Mouse (Mus musculus) midbrain, postnatal 0 days (tissue): ENCODE measurements around the gene Atxn7. TPM values are rescaled to one million over a fixed set of nuclear protein-coding genes. Genes with fewer than 3 reads are reported as not detected.

Experiments
- ATAC-seq: fragments of 200-750 bp; cut with Nextera tagmentation; 2 replicates; pipeline ENCODE4 v1.8.0; 2017; ENCODE audit warnings: moderate number of reproducible peaks, mild to moderate bottlenecking, moderate TSS enrichment, moderate library complexity; ENCODE audit not compliant: low FRiP score
- DNase-seq: peaks from one replicate; pipeline ENCODE4 v3.0.0-alpha.2; 2015; ENCODE audit warnings: low spot score
- H3K27ac ChIP-seq: fragments of 300-500 bp; sonication (generic); 2 replicates; pipeline ENCODE4 v1.5.1; 2014; ENCODE audit warnings: low read depth, mild to moderate bottlenecking, low read length, mixed read lengths
- H3K27me3 ChIP-seq: fragments of 300-500 bp; sonication (generic); 2 replicates; pipeline ENCODE4 v1.6.1; 2014; ENCODE audit warnings: low read length, control low read depth, mixed read lengths; ENCODE audit not compliant: insufficient read depth
- H3K36me3 ChIP-seq: fragments of 300-500 bp; sonication (generic); 2 replicates; pipeline ENCODE4 v1.6.1; 2014; ENCODE audit warnings: low read length, control low read depth, mixed read lengths; ENCODE audit not compliant: insufficient read depth
- H3K4me1 ChIP-seq: fragments of 300-500 bp; sonication (generic); 2 replicates; pipeline ENCODE4 v1.6.1; 2014; ENCODE audit warnings: mild to moderate bottlenecking, control low read depth, antibody characterized with exemption, low read length, mixed read lengths; ENCODE audit not compliant: insufficient read depth
- H3K4me2 ChIP-seq: fragments of 300-500 bp; sonication (generic); 2 replicates; pipeline ENCODE4 v1.6.1; 2014; ENCODE audit warnings: low read depth, mild to moderate bottlenecking, low read length, mixed read lengths; ENCODE audit not compliant: poor library complexity, severe bottlenecking
- H3K4me3 ChIP-seq: fragments of 300-500 bp; sonication (generic); 2 replicates; pipeline ENCODE4 v1.5.1; 2014; ENCODE audit warnings: low read depth, mild to moderate bottlenecking, low read length, moderate library complexity
- H3K9ac ChIP-seq: fragments of 300-500 bp; sonication (generic); replicated peaks from 2 replicates; pipeline ENCODE4 v1.6.1; 2014; ENCODE audit warnings: mild to moderate bottlenecking, low read length, moderate library complexity, mixed read lengths; ENCODE audit not compliant: poor library complexity, severe bottlenecking
- H3K9me3 ChIP-seq: fragments of 300-500 bp; sonication (generic); 2 replicates; pipeline ENCODE4 v1.6.1; 2016; ENCODE audit warnings: low read length, control low read depth
- CTCF ChIP-seq: IDR thresholded peaks from 2 replicates; pipeline ENCODE4 v1.5.1; 2016; ENCODE audit warnings: antibody characterized with exemption, mild to moderate bottlenecking
- WGBS: fragments of 180-500 bp; shearing (Covaris S2); extraction: QIAGEN DNeasy Blood & Tissue Kit; methylation state at CpG from one replicate; pipeline ENCODE4 v1.1.7; 2014; 5-methylcytosine and 5-hydroxymethylcytosine counted together
- polyA plus RNA-seq: library from polyadenylated mRNA; unstranded; fragments of >200 nt; fragmentation: Nextera tagmentation; extraction: Ambion mirVana; gene quantifications from 2 replicates; pipeline ENCODE4 v1.2.1, GENCODE M21; 2015
- total RNA-seq: library from RNA; depleted of rRNA; stranded (reverse); fragments of >200 nt; gene quantifications from 2 replicates; pipeline ENCODE4 v1.2.3, GENCODE M21; 2014

Gene Atxn7
- total and polyA plus RNA-seq, 2 experiments from 2014 or later, result 2.5 to 12.7 TPM

- 0 out of 2 replicates have a peak, but pooled peaks cover 14% of the 10 kb centered on the region for H3K4me1 ChIP-seq
- TF ChIP-seq CTCF, result no peak
- no peak overlapping the region for H3K4me3 ChIP-seq
- H3K9ac ChIP-seq, result no peak overlapping the region; the same call in 1 of the 2 replicates
- no peak for ATAC-seq
- H3K27me3 ChIP-seq, result no peaks in the 10 kb centered on the region
- peak overlapping the region; percentile 68 for H3K27ac ChIP-seq
- H3K9me3 ChIP-seq, result no peaks in the 10 kb centered on the region
- DNase-seq, result peak; percentile 34
- no peaks in the 10 kb centered on the region for H3K36me3 ChIP-seq
- 17% methylated on average over 10 of the region's 10 CpGs for WGBS
- H3K4me2 ChIP-seq, result peak overlapping the region; percentile 18
Observed at GRCm38 (mm10) chr14:14067648-14068472, 106.6 kb downstream of the Atxn7 start.

GRCm38 (mm10) chr14:14068553-14068952, 107.3 kb downstream of the Atxn7 start:
- Histone ChIP-seq H3K9ac (no peak overlapping the region), H3K4me2 (no peak overlapping the region), H3K27me3 (no peaks in the 10 kb centered on the region), H3K4me1 (0 out of 2 replicates have a peak, but pooled peaks cover 14% of the 10 kb centered on the region), H3K9me3 (no peaks in the 10 kb centered on the region), H3K4me3 (no peak overlapping the region), H3K36me3 (no peaks in the 10 kb centered on the region), H3K27ac (peak overlapping the region; percentile 68)
- DNase-seq, result peak; percentile 12
- WGBS, result 30% methylated on average over 3 of the region's 3 CpGs
- ATAC-seq, result no peak
- TF ChIP-seq CTCF, result no peak

- Histone ChIP-seq H3K4me3 (no peak overlapping the region), H3K4me1 (0 out of 2 replicates have a peak, but pooled peaks cover 14% of the 10 kb centered on the region), H3K9ac (no peak overlapping the region), H3K27ac (peak overlapping the region; percentile 55), H3K4me2 (no peak overlapping the region), H3K36me3 (no peaks in the 10 kb centered on the region), H3K9me3 (no peaks in the 10 kb centered on the region), H3K27me3 (no peaks in the 10 kb centered on the region)
- ATAC-seq (peak; percentile 85), DNase-seq (peak; percentile 78)
- 12% methylated on average over 6 of the region's 6 CpGs for WGBS
- TF ChIP-seq CTCF, result peak; percentile 27
Observed at GRCm38 (mm10) chr14:14070541-14071315, 109.5 kb downstream of the Atxn7 start.

- Histone ChIP-seq H3K27me3 (no peaks in the 10 kb centered on the region), H3K27ac (peak overlapping the region; percentile 43; the same call in 1 of the 2 replicates), H3K9me3 (no peaks in the 10 kb centered on the region), H3K4me2 (no peak overlapping the region), H3K4me1 (0 out of 2 replicates have a peak, but pooled peaks cover 14% of the 10 kb centered on the region), H3K4me3 (no peak overlapping the region), H3K9ac (no peak overlapping the region), H3K36me3 (no peaks in the 10 kb centered on the region)
- DNase-seq, result no peak
- 24% methylated on average over 4 of the region's 4 CpGs for WGBS
- ATAC-seq, result no peak
- TF ChIP-seq CTCF, result no peak
Observed at GRCm38 (mm10) chr14:14071456-14071855, 110.2 kb downstream of the Atxn7 start.

GRCm38 (mm10) chr14:14080604-14081194, 119.5 kb downstream of the Atxn7 start:
- Histone ChIP-seq H3K4me2 (no peak overlapping the region), H3K9ac (no peak overlapping the region), H3K9me3 (no peaks in the 10 kb centered on the region), H3K4me3 (no peak overlapping the region), H3K27ac (no peak overlapping the region), H3K4me1 (no peaks in the 10 kb centered on the region), H3K36me3 (no peaks in the 10 kb centered on the region), H3K27me3 (no peaks in the 10 kb centered on the region)
- WGBS, result 92% methylated on average over 6 of the region's 6 CpGs
- DNase-seq (no peak), ATAC-seq (no peak)
- no peak for TF ChIP-seq CTCF
